Mouse (Mus musculus): ENCODE results near the gene Olfr147.
"Not testable (repeated sequence)": the region's sequence is repeated elsewhere in the genome, so short reads cannot be mapped to it uniquely, and the experiment has no call there.

The Olfr147 gene

DNA sequence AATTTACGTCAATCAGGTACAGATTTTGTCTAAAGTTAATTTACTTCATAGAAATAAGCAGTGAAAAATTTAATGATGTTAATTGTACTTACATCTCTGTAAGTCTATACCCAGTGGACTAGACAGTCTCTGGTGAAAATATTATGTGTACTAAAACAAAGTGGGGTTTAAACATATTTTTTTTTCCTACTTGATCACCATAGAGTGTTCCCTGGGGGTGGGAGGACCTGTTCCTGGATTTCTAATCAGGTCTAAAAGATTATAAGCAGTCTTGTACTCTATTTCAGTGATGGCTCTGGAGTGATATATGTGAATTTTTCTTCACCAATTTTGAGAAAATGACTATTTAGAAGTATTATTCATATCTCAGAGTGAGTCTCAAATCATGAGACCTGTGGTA lies at the start of gene Olfr147:
TSS of gene Olfr147 (plus strand) at position 301 of the 400 bp plus-strand sequence.
- no peak for DNase-seq (ENCODE audit: low spot score)

DNA sequence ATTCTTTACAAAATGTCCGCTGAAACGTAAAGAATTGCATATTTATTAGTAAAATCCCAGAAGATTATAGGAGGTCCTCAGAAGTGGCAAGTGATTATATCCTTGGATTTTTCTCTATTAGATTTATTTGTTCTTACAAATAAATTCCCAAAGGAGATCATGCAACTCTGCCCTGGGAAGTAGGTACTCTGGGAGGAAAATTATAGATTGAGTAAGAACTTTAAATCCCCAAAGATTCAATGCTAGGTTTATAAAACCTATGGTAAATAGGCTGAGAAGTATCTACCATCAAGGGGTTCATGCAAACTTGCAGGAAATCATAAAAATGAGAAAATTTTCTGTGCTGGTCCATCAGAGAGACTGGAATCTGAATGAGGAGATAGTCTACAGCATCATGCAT lies 34.9 kb upstream of the Olfr147 start, which contains the start of gene Olfr250:
TSS of gene Olfr250 (plus strand) at position 301 of the 400 bp plus-strand sequence.
- no peak for DNase-seq (ENCODE audit: low spot score)

DNA sequence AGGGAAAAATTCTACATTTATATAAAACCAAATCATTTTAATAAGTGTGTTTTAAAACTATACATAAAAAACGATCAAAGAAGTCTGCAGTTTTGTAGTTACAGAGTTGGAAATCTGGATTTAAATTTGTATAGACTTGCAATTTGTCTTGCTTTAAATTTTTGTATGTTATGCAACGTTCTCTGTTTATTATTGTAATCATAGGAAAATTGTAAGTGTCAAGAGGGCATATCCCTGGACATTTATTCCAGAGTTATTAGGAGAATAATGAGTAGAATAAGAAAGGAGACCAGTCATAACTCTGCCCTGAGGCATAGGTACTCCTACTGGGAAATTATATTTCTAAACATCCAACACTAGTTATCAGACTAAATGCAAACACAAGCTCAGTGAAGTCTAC lies 24.7 kb upstream of the Olfr147 start, which contains the start of gene Olfr251:
TSS of gene Olfr251 (plus strand) at position 301 of the 400 bp plus-strand sequence.
- DNase-seq (ENCODE audit: low spot score) = no peak

DNA sequence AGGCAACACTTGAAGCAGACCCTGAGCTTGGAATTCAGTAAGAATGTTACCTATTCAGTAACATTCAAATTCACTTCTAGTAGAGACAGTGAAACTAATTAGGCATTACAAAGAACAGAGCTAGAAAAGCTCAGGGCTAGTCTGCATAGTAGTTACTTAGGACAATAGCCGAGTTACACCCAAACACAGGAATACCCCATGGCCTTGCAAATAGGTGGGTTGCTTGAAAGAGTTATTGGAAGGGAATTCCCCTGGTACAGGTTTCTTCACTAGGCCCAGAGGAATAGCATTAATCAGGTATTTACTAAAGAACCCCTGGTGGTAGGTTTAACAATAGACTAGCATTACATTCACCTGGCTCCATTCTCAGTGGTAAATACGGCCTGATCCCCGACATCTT lies 6.0 kb downstream of the Olfr147 start:
- not testable (repeated sequence) for DNase-seq (ENCODE audit: low spot score)

DNA sequence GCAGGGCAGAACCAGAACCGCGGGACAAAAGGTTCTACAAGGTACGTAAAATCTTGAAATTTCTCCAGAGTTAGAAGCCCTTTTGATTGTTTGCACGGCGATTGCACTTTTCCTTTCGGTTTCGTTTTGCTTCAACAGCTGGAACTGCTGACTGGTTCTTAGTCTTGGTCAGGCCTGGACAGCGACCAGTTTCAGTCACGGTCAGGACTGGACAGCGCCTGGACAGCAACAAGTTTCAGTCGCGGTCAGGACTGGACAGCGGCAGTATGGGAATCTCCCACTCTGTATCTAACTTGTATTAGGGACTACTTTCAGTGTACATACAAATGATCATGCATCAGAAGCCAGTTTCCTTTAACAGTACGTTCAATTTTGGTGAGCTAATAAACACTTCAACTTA lies 12.0 kb downstream of the Olfr147 start:
- DNase-seq (ENCODE audit: low spot score) = not testable (repeated sequence)

DNA sequence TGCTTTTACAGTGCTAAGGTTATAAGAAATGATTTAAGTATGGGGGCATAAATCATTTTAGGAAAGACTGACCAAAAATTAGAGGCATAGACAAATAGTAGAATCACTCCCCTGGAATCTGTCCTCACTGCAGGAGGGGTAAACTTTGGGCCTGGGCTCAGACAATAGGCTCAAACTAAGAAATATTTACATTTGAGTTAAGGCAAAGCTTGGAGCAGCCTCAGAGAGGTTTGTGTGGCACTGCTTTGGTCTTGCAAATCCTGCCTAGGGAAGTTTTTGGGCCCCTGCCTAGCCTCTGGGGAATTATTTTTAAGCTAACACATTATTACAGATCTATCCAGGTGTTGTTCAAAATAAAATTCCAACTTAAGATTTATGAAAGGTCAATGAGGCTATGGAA lies 22.3 kb downstream of the Olfr147 start:
- DNase-seq (ENCODE audit: low spot score) = no peak

DNA sequence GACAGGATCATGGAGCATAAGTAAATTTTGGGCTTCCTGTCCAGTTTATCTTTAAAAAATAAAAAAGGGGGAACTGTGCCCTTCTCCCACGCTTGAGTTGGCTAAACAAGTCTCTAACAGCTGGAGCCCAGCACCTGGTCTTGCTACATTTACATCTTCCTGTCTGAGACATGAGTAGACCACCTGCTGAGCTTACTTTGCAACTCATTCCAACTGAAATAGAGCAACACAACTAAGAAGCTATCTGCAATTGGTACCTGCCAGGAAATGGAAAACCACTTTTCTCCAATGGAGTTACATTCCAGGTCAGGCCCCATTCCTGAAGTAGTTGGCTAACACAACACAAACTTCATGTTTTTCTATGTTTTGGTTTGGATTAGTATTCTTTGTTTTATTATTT lies 25.5 kb downstream of the Olfr147 start:
- no peak for DNase-seq (ENCODE audit: low spot score)

DNA sequence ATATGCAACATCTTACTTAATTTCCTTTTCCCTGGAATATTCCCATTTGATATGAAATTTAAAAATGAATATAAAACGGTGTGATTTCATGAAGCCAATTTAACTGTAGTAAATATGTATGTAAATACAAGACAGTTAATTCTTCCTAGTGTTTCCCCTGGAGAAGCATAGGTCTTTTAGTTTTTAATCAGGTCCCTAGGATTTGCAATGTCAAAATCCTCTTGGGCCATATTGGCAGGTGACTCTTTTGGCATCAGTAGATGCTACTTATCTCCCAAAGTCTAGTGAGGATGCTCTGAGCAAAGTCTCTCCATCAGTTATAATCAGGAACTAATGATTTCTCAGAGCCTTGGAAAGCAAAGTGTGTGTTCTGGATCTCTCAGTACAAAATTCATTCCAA lies 27.7 kb downstream of the Olfr147 start, which contains the start of gene Olfr901:
TSS of gene Olfr901 (plus strand) at position 301 of the 400 bp plus-strand sequence.
- no peak for DNase-seq (ENCODE audit: low spot score)

DNA sequence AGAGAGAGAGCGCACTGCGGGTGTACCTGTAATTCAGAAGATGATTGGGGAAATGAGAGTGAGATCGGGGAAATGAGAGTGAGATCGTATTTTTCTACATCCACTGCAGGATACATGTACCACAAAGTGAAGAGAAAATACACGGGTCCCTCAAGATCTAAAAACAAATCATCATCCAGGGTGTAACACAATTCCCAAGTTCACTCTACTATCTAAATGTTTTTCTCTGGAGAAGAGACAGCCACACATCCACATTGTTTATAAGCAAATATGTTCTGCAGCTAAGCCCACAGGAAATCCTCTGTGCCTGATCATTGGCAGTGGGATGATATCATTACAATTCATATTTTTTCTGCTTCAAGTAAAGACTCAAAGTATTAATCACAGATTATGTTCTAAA lies 45.9 kb downstream of the Olfr147 start, which contains the start of gene Olfr902:
TSS of gene Olfr902 (plus strand) at position 301 of the 400 bp plus-strand sequence.
- DNase-seq (ENCODE audit: low spot score) = no peak
